In the genomic region with DNA sequence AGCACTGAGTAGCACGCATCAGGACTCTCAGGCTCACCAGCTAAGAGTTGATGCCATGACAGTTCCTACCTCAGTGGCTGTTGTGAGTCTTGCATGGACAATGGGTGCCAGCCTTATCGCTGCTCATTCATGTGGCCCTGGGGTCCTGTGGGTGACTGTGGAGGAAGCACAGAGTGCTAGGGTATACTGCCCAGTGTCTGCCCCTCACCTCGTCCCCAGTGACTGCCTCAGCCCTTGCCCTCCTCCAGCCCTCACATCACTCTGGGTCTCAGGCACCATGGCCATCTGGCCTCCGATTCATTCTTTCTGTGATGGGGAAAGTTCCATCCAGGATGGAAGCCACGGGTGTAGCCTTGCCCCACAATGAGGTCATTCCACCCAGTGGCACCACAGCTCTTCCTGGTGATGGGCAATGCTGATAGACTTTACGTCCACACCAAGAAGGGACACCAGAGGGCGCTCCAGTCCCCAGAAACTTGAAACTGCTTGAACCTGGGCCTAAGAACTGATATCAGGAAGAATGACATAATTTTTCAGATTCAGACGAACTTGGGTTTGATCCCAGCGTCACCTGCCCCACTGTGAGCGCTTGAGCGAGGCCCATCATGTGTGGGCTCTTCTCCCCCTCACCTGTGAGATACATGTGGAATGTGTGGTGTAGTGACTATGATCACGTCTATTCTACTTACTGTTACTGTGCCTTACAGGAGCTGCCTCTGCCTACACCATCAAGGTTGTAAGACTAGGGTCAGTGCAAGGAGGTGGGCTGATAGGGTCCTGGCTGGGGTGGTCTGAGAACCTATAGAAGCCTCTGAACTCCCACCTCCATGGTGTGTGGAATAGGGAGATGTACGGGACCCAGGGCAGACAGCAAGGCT, we compare ENCODE assay signal across 8 mouse cellular contexts. TPM values are rescaled to one million over a fixed set of nuclear protein-coding genes. Genes with fewer than 3 reads are reported as not detected.
DNase-seq lines count a peak whose midpoint lies in the region; ATAC-seq lines count a peak whose summit lies in the region.
"Had no signal": no experiment of that assay in that cellular context is flagged by ENCODE, and none has a peak within 500 bp of the region (broad histone marks: within the 10 kb centered on the region; RNA-seq: fewer than 3 reads in every experiment).

No protein-coding gene starts in this region.

- 45% methylated on average over 13 of the region's 13 CpGs for WGBS in forebrain, embryonic 16.5 days
- 39% methylated on average over 13 of the region's 13 CpGs for WGBS in hindbrain, embryonic 16.5 days
- WGBS in midbrain, embryonic 10.5 days, result 44% methylated on average over 13 of the region's 13 CpGs

- no peaks in the 10 kb centered on the region for H3K27me3 ChIP-seq in forebrain, embryonic 16.5 days (replicated peaks; ENCODE audit: control insufficient read depth, insufficient read depth, low read length)
- H3K27me3 ChIP-seq in hindbrain, embryonic 16.5 days (replicated peaks; ENCODE audit: control insufficient read depth, insufficient read depth, low read length), result no peaks in the 10 kb centered on the region
- H3K27me3 ChIP-seq in midbrain, embryonic 10.5 days (ENCODE audit: low read depth, poor library complexity, severe bottlenecking), result peaks cover 10% of the 10 kb centered on the region

- no peaks in the 10 kb centered on the region for H3K9me3 ChIP-seq in forebrain, embryonic 16.5 days (ENCODE audit: control insufficient read depth, low read length)
- H3K9me3 ChIP-seq in hindbrain, embryonic 16.5 days (ENCODE audit: control insufficient read depth, low read length), result no peaks in the 10 kb centered on the region
- no peaks in the 10 kb centered on the region for H3K9me3 ChIP-seq in midbrain, embryonic 10.5 days (replicated peaks)

- H3K4me3 ChIP-seq in forebrain, embryonic 16.5 days (replicated peaks; ENCODE audit: low read length), result no peak overlapping the region
- no peak overlapping the region for H3K4me3 ChIP-seq in hindbrain, embryonic 16.5 days (ENCODE audit: low read length)
- H3K4me3 ChIP-seq in midbrain, embryonic 10.5 days, result no peak overlapping the region

- no peaks in the 10 kb centered on the region for H3K4me1 ChIP-seq in forebrain, embryonic 16.5 days (replicated peaks; ENCODE audit: control insufficient read depth, insufficient read depth, low read length)
- H3K4me1 ChIP-seq in hindbrain, embryonic 16.5 days (ENCODE audit: control insufficient read depth, insufficient read depth, low read depth, low read length), result no peaks in the 10 kb centered on the region
- no peaks in the 10 kb centered on the region for H3K4me1 ChIP-seq in midbrain, embryonic 10.5 days

- H3K4me2 ChIP-seq in forebrain, embryonic 16.5 days (ENCODE audit: low read length), result no peak overlapping the region
- no peak overlapping the region for H3K4me2 ChIP-seq in hindbrain, embryonic 16.5 days (ENCODE audit: low read length)

- peak; percentile 60; the same call in 1 of the 2 replicates for ATAC-seq in forebrain, embryonic 16.5 days
- ATAC-seq in hindbrain, embryonic 16.5 days, result peak; percentile 57

- no peaks in the 10 kb centered on the region for H3K36me3 ChIP-seq in forebrain, embryonic 16.5 days (ENCODE audit: control insufficient read depth, insufficient read depth)
- H3K36me3 ChIP-seq in hindbrain, embryonic 16.5 days (ENCODE audit: control insufficient read depth, insufficient read depth, low read length), result no peaks in the 10 kb centered on the region
- H3K36me3 ChIP-seq in midbrain, embryonic 10.5 days, result no peaks in the 10 kb centered on the region

- DNase-seq in R1 (ENCODE audit: low read depth, low spot score), result peak; percentile 71
- peak; percentile 53 for DNase-seq in cerebellum, adult 11-12 months
- DNase-seq in layer of hippocampus, postnatal 36 days, result peak; percentile 72 to 79
- peak; percentile 78 for DNase-seq in midbrain, embryonic 10.5 days (ENCODE audit: low spot score)
- DNase-seq in right cerebral cortex, postnatal 36 days (ENCODE audit: low spot score in 2 of 2), result peak; percentile 56 to 72

- H3K9ac ChIP-seq in forebrain, embryonic 16.5 days (replicated peaks; ENCODE audit: low read depth, low read length), result no peak overlapping the region
- no peak overlapping the region for H3K9ac ChIP-seq in hindbrain, embryonic 16.5 days (ENCODE audit: low read depth, low read length)

- no peak overlapping the region for H3K27ac ChIP-seq in forebrain, embryonic 16.5 days (ENCODE audit: low read length)
- no peak overlapping the region for H3K27ac ChIP-seq in hindbrain, embryonic 16.5 days (ENCODE audit: low read depth, low read length)
- no peak overlapping the region for H3K27ac ChIP-seq in midbrain, embryonic 10.5 days (replicated peaks)
- H3K27ac ChIP-seq: macrophage had no signal

RNA-seq across cellular contexts. Expression of gene Gsn, which starts 32.8 kb away (rescaled TPM):
- 16.7 and 22.3 TPM in 2 replicates for polyA plus RNA-seq in forebrain, embryonic 16.5 days (2015; fragmentation: Nextera tagmentation; extraction: Ambion mirVana)
- polyA plus RNA-seq in hindbrain, embryonic 16.5 days (2015; fragmentation: Nextera tagmentation; extraction: Ambion mirVana), result 31.6 and 36.7 TPM in 2 replicates
- total RNA-seq in layer of hippocampus, postnatal 36 days (2021), result 10 to 100 TPM; 73.3 to 75.0 TPM
- polyA plus RNA-seq in midbrain, embryonic 10.5 days (2016; fragmentation: Nextera tagmentation; extraction: Ambion mirVana), result 13.7 and 23.4 TPM in 2 replicates

RNA-seq across cellular contexts. Expression of gene Stom, which starts 47.8 kb away (rescaled TPM):
- 10.8 and 11.1 TPM in 2 replicates for polyA plus RNA-seq in forebrain, embryonic 16.5 days (2015; fragmentation: Nextera tagmentation; extraction: Ambion mirVana)
- polyA plus RNA-seq in hindbrain, embryonic 16.5 days (2015; fragmentation: Nextera tagmentation; extraction: Ambion mirVana), result 28.7 and 29.8 TPM in 2 replicates
- 1 to 10 TPM; 8.6 to 8.7 TPM for total RNA-seq in layer of hippocampus, postnatal 36 days (2021)
- 12.8 and 13.0 TPM in 2 replicates for polyA plus RNA-seq in midbrain, embryonic 10.5 days (2016; fragmentation: Nextera tagmentation; extraction: Ambion mirVana)
